Mouse (Mus musculus): ENCODE results near the gene Abhd2. TPM values are rescaled to one million over a fixed set of nuclear protein-coding genes. Genes with fewer than 3 reads are reported as not detected.

Gene Abhd2
- polyA plus RNA-seq, 1 experiment, result 1.0 TPM

GRCm38 (mm10) chr7:79349738-79350386, 76.9 kb downstream of the Abhd2 start:
- Histone ChIP-seq H3K27me3 (ENCODE audit: control insufficient read depth) (no peaks in the 10 kb centered on the region), H3K36me3 (ENCODE audit: control insufficient read depth) (peaks cover 98% of the 10 kb centered on the region), H3K4me1 (ENCODE audit: control insufficient read depth) (no peaks in the 10 kb centered on the region), H3K9me3 (ENCODE audit: control insufficient read depth, low read length) (no peaks in the 10 kb centered on the region), H3K4me3 (replicated peaks) (no peak overlapping the region)
- TF ChIP-seq GATA1 (IDR thresholded peaks at IDR 0.05; ENCODE audit: low read length), result no peak
- TF ChIP-seq TAL1 (IDR thresholded peaks at IDR 0.05; ENCODE audit: low read length), result no peak

GRCm38 (mm10) chr7:79358350-79359182, 85.6 kb downstream of the Abhd2 start:
- Histone ChIP-seq H3K27me3 (ENCODE audit: control insufficient read depth) (no peaks in the 10 kb centered on the region), H3K4me3 (replicated peaks) (no peak overlapping the region), H3K4me1 (ENCODE audit: control insufficient read depth) (peaks cover 24% of the 10 kb centered on the region), H3K9me3 (ENCODE audit: control insufficient read depth, low read length) (no peaks in the 10 kb centered on the region), H3K36me3 (ENCODE audit: control insufficient read depth) (peaks cover 96% of the 10 kb centered on the region)
- TF ChIP-seq TAL1 (IDR thresholded peaks at IDR 0.05; ENCODE audit: low read length) (no peak), GATA1 (IDR thresholded peaks at IDR 0.05; ENCODE audit: low read length) (no peak)

- Histone ChIP-seq H3K4me1 (ENCODE audit: control insufficient read depth) (peaks cover 24% of the 10 kb centered on the region), H3K36me3 (ENCODE audit: control insufficient read depth) (peaks cover 96% of the 10 kb centered on the region), H3K4me3 (replicated peaks) (no peak overlapping the region), H3K9me3 (ENCODE audit: control insufficient read depth, low read length) (no peaks in the 10 kb centered on the region), H3K27me3 (ENCODE audit: control insufficient read depth) (no peaks in the 10 kb centered on the region)
- TF ChIP-seq GATA1 (IDR thresholded peaks at IDR 0.05; ENCODE audit: low read length), result no peak
- TF ChIP-seq TAL1 (IDR thresholded peaks at IDR 0.05; ENCODE audit: low read length), result no peak
These were observed 86.1 kb downstream of the Abhd2 start for GRCm38 (mm10) chr7:79359183-79359435.

GRCm38 (mm10) chr7:79360056-79360455, 87.1 kb downstream of the Abhd2 start:
- H3K4me3 ChIP-seq (replicated peaks), result no peak overlapping the region
- H3K4me1 ChIP-seq (ENCODE audit: control insufficient read depth), result peaks cover 24% of the 10 kb centered on the region
- no peaks in the 10 kb centered on the region for H3K27me3 ChIP-seq (ENCODE audit: control insufficient read depth)
- no peaks in the 10 kb centered on the region for H3K9me3 ChIP-seq (ENCODE audit: control insufficient read depth, low read length)
- TF ChIP-seq GATA1 (IDR thresholded peaks at IDR 0.05; ENCODE audit: low read length) (no peak), TAL1 (IDR thresholded peaks at IDR 0.05; ENCODE audit: low read length) (no peak)
- peaks cover 95% of the 10 kb centered on the region for H3K36me3 ChIP-seq (ENCODE audit: control insufficient read depth)

GRCm38 (mm10) chr7:79362208-79362607, 89.2 kb downstream of the Abhd2 start:
- H3K4me3 ChIP-seq (replicated peaks), result no peak overlapping the region
- H3K9me3 ChIP-seq (ENCODE audit: control insufficient read depth, low read length), result no peaks in the 10 kb centered on the region
- peaks cover 85% of the 10 kb centered on the region for H3K36me3 ChIP-seq (ENCODE audit: control insufficient read depth)
- TF ChIP-seq TAL1 (IDR thresholded peaks at IDR 0.05; ENCODE audit: low read length) (no peak), GATA1 (IDR thresholded peaks at IDR 0.05; ENCODE audit: low read length) (no peak)
- H3K4me1 ChIP-seq (ENCODE audit: control insufficient read depth), result peaks cover 21% of the 10 kb centered on the region
- no peaks in the 10 kb centered on the region for H3K27me3 ChIP-seq (ENCODE audit: control insufficient read depth)

GRCm38 (mm10) chr7:79362830-79363229, 89.8 kb downstream of the Abhd2 start:
- Histone ChIP-seq H3K4me1 (ENCODE audit: control insufficient read depth) (peaks cover 18% of the 10 kb centered on the region), H3K9me3 (ENCODE audit: control insufficient read depth, low read length) (no peaks in the 10 kb centered on the region), H3K27me3 (ENCODE audit: control insufficient read depth) (no peaks in the 10 kb centered on the region), H3K36me3 (ENCODE audit: control insufficient read depth) (peaks cover 79% of the 10 kb centered on the region), H3K4me3 (replicated peaks) (no peak overlapping the region)
- TF ChIP-seq TAL1 (IDR thresholded peaks at IDR 0.05; ENCODE audit: low read length), result no peak
- no peak for TF ChIP-seq GATA1 (IDR thresholded peaks at IDR 0.05; ENCODE audit: low read length)

GRCm38 (mm10) chr7:79363370-79364043, 90.5 kb downstream of the Abhd2 start:
- Histone ChIP-seq H3K36me3 (ENCODE audit: control insufficient read depth) (peaks cover 72% of the 10 kb centered on the region), H3K4me1 (ENCODE audit: control insufficient read depth) (peaks cover 11% of the 10 kb centered on the region)

GRCm38 (mm10) chr7:79368664-79369063, 95.7 kb downstream of the Abhd2 start:
- H3K27me3 ChIP-seq (ENCODE audit: control insufficient read depth), result no peaks in the 10 kb centered on the region; the same call in 1 of the 2 replicates
- H3K4me1 ChIP-seq (ENCODE audit: control insufficient read depth), result no peaks in the 10 kb centered on the region
- H3K36me3 ChIP-seq (ENCODE audit: control insufficient read depth), result peaks cover 22% of the 10 kb centered on the region
- TF ChIP-seq TAL1 (IDR thresholded peaks at IDR 0.05; ENCODE audit: low read length) (no peak), GATA1 (IDR thresholded peaks at IDR 0.05; ENCODE audit: low read length) (no peak)
- no peak overlapping the region for H3K4me3 ChIP-seq (replicated peaks)
- H3K9me3 ChIP-seq (ENCODE audit: control insufficient read depth, low read length), result no peaks in the 10 kb centered on the region

More at GRCm38 (mm10) chr7:79363370-79364043, 90.5 kb downstream of the Abhd2 start:
- H3K4me3 ChIP-seq (replicated peaks), result no peak overlapping the region
- no peaks in the 10 kb centered on the region for H3K9me3 ChIP-seq (ENCODE audit: control insufficient read depth, low read length)
- H3K27me3 ChIP-seq (ENCODE audit: control insufficient read depth), result no peaks in the 10 kb centered on the region
- TF ChIP-seq TAL1 (IDR thresholded peaks at IDR 0.05; ENCODE audit: low read length) (no peak), GATA1 (IDR thresholded peaks at IDR 0.05; ENCODE audit: low read length) (no peak)

GRCm38 (mm10) chr7:79369416-79369815, 96.4 kb downstream of the Abhd2 start:
- no peaks in the 10 kb centered on the region for H3K9me3 ChIP-seq (ENCODE audit: control insufficient read depth, low read length)
- H3K4me3 ChIP-seq (replicated peaks), result no peak overlapping the region
- no peaks in the 10 kb centered on the region; the same call in 1 of the 2 replicates for H3K27me3 ChIP-seq (ENCODE audit: control insufficient read depth)
- H3K4me1 ChIP-seq (ENCODE audit: control insufficient read depth), result no peaks in the 10 kb centered on the region
- H3K36me3 ChIP-seq (ENCODE audit: control insufficient read depth), result peaks cover 14% of the 10 kb centered on the region
- TF ChIP-seq GATA1 (IDR thresholded peaks at IDR 0.05; ENCODE audit: low read length) (no peak), TAL1 (IDR thresholded peaks at IDR 0.05; ENCODE audit: low read length) (no peak)

Measured in erythroblast, embryonic 14.5 days (primary cell).